Mouse (Mus musculus) cerebellum, postnatal 36 days (tissue): ENCODE results near the gene Mrps12.

Experiments used
- DNase-seq, 2 experiments: peaks; one replicate each; pipeline ENCODE4 v3.0.0; 2021 to 2022; ENCODE audit warnings: mixed read lengths in 2 of 2

The Mrps12 gene

DNA sequence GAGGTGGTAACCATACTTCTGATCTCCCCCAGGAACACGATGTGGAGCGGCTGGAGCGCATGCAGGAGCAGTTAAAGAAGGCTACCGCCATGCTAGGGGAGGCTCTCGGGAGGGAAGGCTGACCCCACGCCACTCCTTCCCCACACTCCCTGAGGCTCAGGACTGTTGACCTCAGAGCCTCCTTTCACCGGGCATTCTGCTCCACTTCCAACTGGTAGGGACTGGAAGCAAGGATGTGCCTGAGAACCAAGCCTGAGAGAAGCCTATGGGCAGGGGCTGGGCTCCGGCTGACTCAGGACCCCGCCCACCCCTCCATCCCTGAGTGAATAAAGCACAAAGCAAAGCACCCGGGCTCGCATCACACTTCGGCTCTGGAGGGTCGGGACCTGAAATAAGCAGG, 17.0 kb upstream of the Mrps12 start:
- no peak for DNase-seq

DNA sequence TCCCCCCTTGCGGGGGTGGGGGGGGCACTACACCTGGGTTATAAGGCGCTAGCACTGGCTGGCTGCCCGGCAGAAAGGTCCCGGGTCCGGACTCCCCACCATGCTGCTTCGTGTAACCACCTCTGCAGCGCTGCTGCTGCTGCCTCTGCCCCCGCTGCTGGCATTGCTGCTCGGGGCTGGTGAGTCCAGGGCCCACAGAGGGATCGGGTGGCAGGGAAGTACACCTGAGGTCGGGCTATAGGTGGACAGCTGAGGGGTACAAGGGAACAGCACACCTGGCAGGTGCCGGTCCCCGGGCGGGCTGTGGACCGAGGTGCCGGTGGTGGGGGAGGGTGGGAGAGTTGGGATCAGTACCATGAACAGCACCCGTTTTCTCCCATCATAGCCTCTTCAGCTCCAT, 14.5 kb upstream of the Mrps12 start, which contains the start of gene Ccer2:
TSS of gene Ccer2 (plus strand) at position 96 of the 400 bp plus-strand sequence.
- DNase-seq, result no peak

DNA sequence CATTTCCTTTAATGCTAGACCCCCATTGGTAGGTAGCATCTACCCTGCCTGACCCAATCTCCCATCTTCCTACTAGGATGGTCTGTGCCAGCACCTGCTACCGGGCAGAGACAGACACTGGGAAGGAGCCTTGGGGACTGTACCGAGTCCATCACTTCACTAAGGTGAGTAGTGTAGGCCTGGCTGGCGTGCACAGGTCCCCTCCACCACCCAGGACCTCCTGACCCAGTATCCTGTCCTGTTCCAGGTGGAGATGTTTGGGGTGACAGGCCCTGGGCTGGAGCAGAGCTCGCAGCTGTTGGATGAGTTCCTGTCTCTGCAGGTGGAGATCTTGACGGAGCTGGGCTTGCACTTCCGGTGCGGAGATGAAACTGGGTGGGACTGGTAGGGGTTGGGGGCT, 8.3 kb upstream of the Mrps12 start:
- no peak for DNase-seq

DNA sequence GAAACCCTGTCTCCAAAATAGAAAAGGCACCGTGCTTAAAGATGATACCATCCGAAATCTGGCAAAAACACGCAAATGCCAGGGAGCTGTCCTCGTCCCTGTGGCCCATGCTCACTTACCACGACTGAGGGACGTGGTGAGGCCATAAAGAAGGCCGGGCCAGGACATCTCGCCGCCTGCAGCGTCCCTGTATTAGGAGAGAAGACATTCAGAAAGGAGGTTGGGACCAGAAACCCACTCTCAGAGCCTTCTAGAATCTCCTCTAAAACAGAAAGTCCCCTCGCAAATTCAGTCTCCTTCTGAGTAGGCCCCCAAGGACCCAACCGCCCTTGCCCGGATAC, 282 bp downstream of the Mrps12 start:
- DNase-seq, result no peak

DNA sequence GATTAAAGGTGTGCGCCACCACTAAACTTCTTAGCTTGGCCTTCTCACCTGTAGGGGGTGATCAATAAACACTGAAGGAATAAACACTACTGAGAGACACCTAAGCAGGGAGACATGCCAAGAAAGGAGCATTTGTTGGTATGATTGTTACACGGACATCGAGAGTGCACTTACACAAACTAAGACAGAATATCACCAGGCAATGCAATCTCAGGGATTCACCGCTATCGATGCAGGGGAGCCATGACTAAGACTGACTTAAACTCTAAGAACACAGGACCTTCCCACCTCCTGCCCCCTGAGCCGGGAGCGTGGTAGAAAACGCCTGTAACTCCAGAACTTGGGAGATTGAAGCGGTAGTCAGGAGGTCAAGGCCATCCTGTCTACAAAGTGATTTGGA, 671 bp downstream of the Mrps12 start:
- DNase-seq, result no peak

DNA sequence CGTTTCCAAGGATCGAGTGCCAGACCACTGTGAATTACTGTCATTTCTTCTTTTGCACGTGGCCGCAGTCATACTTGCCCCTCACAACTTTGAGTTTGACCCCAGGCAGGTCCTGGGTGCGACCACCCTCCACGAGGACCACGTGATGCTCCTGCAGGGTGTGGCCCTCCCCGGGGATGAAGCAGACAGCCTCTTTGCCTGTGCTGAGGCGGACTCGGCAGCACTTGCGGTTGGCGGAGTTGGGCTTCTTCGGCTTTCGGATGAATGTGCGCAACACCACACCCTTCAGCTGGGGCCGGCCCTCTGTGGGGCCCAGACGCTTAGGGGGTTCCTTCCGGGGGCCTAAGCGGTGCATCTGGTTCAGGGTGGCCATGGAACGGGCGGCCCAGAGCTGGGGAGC, 1.8 kb downstream of the Mrps12 start:
- DNase-seq, result no peak

DNA sequence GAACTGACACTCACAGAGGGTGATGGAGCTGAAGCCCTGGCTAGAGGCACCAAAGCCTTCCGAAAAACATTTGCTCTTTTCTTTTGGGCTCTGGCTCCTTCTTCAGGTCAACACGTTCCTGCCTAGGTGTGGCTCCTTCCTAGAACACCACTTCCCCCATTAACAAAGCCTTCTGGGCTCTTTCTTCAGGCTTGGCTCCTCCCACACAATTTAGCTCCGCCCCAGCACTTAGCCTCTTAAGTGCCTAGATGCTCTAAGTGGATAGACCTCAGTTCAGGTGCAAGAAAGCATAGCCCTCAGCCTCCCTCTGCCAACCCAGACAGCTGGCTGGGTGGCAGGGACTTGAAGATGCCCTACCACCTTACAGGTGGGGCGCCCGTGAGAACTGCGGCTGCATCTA, 5.9 kb downstream of the Mrps12 start:
- DNase-seq, result no peak

DNA sequence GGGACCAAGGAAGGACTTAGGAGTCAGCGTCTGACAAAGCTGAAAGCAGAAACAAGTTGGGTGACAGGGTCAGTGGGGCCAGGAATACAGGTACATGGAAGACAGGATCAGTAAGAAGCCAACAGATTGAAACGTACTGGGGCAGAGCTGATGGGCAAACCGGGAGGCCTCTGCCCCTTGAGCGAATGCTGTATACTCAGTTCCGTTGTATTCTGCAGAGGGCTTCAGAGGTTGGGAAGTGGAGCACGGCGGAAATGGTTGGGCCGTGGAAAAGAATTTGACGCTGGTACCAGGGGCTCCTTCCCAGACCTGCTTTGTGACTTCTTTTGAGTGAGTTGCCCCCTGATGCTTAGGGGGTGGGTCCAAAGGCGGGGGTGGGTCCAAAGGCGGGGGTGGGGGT, 8.4 kb downstream of the Mrps12 start:
- DNase-seq, result no peak

DNA sequence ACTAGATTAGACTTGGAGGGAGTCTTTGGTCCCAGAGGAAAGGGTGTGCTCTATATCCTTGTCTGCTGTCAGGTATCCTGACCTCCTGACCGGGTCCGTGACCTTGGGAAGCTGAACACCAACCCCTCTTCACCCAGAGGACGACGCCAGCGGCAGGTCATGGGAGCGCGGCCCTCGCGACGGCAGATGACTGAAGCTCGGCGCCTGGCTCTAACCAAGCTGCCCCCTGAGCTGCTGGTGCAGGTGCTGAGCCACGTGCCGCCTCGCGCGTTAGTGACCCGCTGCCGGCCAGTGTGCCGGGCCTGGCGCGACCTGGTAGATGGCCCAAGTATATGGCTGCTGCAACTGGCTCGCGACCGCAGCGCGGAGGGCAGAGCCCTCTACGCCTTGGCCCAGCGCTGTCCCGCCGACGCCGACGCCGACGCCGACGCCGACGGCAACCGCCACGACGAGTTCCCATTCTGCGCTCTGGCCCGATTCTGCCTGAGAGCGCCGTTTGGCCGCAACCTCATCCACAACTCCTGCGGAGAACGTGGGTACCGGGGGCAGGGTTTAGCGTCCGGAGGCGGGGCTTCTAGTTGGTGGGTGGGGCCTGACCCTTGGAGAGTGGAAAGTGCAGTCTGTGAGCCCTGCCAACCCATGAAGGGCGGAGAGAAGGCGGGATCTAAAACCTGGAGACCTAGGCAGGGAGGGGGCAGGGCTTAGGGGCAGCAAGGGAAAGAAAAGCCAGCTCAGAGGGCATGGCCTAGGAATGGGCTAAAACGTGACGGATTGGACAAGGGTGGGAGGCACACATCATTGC, 9.1 kb downstream of the Mrps12 start:
- DNase-seq, result peak; percentile 29 to 49

DNA sequence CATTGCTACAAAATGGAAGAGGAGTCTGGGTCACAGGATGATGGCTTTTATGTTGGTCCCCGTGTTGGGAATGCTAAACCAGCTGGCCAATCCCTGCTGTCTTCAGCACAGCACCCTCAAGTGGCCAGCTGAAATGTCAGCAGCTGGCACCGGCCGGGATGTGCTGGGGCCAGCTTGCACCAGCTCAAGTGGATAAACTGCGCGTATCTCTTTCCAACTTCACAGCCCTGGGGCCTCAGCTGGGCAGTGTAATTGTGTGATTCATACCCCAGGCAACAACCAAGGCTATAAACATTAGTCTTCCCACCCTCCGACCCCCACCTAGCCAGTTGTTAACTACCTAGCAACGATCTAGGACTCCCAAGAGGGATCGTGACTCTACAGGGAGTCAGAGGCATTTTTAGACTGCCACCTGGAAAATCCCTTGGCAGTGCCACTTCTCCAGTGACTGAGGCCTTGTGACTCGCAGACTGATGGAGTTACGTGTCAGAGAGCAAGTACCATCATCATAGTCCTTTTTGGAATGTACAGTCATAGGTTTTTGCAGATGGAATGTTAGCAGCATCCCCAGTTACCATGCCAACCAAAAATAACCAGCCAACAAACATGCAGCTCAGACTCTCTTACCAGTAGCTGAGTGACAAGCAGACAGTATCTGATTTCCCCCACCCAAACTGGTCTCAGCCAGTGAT, 13.8 kb downstream of the Mrps12 start:
- no peak for DNase-seq

DNA sequence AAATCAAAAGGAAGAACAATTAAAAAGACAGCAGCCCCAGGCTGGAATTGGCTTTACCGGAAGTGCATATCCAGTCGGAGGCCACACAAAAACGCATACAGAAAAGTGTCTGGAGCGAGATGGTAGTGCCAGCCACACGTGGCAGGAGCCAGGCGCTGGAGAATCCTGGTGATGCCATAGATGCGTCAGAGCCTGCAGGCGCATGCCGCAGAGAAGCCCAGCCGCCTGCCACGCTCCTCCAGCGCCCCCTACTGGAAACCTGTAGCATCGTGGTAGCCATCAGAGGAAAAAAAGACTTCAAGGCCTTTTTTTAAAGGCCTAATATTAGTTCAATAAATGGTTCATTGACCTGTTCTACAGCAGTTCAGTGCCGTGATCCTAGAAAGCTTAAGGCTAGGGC, 15.0 kb downstream of the Mrps12 start:
- DNase-seq, result peak; percentile 82 to 83

DNA sequence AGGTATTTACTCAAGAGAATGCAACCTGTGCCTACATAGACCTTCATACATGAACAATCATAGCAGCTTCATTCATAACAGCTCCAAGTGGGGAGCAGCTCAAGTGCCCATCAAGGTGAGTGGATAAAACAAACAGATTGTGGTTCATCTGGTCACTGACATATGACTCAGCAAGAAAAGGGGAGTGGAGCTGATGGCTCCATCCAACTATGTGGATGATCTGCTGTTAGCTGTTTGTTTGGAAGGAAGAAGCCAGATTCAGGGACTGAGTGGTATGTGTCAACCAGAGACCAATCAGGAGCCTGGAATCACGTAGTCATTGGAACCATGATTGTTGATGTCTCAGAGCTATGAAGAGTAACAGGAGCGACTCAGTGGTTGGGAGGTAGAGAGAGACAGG, 17.0 kb downstream of the Mrps12 start:
- no peak for DNase-seq

DNA sequence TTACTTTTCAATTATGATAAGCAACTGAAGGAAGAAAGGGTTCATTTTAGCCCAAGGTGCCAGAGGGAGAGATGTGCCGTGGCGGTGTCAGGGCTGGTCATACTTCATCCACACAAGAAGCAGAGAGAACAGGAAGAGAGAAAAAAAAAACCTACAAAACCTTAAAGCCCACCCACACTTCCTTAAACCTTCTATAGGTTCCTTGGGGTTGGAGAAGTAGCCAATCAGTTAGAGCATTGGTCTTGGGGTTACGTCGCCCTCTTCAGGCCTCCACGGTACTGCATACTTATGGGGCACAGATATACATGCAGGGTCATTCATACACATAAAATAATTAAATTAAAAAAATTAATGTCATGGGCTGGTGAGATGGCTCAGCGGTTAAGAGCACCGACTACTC, 19.5 kb downstream of the Mrps12 start:
- no peak for DNase-seq

DNA sequence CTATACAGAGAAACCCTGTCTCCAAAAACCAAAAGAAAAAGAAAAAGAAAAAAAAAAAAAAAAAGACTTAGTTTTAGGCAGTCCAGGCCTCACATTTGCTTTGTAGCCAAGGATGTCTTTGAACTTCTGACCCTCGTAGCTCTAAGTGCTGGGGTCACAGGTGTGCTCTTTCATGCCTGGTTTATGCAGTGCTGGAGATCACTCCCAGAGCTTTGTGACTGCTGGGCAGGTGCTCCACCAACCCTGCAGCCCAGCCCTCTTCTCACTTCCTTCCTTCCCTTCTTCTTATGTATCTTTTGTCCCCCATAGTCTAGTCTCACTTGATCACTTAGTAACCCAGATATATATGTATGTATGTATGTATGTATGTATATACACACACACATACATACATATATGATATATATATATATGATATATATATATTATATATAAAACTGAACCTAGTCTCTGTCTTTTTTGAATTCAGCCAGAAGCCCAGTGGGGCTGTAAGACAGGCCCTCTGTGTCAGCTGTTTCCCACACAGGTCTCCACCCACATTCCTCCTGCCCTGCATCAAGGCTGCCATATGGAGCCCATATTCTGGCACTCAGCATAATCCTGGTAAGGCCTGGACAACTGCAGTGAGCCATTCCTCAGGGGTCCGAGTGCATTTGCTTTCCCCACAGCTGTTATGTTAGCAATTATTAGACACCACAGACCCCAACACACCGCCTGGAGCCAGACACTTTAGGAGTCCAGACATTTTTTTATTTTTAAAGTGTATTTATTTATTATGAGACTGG, 20.7 kb downstream of the Mrps12 start:
- DNase-seq, result no peak

DNA sequence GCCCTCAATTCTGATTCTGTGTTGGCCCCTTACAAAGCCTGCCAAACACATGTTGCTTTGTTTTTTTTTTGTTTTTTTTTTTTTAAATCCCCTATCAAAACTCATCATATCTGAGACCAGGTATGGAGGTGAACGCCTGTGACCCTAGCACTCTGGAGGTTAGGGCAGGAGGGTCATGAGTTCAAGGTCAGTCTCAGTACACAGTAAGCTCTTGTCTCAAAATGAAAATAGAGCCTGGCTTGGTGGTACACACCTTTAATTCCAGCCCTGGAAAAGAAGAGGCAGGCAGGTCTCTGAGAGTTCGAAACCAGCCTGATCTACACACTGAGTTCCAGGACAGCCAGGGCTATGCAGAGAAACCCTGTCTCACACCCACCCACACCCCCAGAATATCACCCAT, 22.0 kb downstream of the Mrps12 start:
- no peak for DNase-seq

DNA sequence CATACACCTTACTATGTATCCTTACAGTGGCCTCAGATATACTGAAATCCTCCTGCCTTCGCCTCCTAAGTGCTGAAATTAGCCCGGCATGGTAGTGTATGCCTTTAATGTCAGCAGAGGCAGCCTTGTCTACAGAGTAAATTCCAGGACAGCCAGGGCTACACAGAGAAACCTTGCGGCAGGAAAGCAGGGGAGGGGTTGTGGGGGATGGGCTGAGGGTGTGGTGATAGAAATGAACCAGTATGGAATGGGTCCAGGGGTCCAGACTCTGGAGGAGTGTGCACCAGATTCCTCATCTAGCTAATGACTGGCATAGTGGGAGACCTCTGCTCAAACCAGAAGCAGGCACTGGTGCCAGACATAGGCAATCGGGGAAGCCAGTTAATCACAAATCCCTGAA, 22.5 kb downstream of the Mrps12 start:
- no peak for DNase-seq

DNA sequence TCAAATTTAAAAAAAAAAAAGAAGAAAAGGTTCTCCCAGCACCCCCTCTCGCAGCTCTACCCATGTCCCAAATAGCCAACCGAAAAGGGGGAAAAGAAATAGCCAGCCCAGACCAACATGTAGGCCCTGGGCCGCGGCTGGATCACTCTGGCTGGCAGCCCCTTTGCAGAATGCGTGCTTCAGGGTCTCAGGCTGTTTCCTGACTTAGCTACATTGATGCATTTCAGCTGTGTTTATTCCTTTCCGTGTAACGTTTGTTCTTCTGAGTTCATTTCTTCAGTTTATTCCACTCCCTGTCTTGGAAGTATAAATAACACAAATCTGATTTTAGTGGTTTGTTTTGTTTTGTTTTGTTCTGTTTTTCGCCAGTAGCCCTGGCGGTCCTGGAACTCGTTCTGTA, 23.9 kb downstream of the Mrps12 start:
- DNase-seq, result no peak

DNA sequence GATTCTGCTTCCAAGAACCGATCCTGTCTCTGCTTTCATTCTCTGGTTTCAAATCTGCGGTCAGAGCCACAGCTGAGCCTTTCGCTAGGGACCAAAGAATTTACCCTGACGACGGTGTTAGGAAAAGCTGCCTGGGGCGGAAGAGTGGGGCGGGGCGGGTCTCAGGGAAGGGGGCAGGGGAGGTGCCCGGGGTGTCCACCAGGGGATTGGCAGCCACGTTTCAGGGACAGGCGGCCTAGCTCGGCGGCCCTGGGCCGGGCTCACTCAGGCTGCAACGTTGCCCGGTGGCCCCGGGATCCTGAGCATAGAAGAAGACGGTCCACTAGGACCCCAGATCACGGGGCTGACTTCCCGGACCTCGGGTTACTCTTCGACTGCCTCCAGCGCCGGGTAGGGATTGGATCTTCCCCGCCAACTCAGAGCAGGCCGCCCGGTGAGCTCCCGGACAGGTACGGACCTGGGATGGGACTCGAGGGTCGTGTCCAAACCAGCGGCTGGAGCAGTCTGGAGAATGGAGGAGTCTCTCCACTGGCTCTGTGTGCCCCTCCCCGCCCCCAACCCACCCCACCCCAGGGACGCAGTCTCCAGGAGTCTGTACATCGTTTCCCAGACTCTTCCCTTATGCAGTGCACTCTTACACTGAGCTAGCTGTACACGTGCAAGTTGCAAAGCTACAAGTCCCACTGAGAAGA, 24.9 kb downstream of the Mrps12 start, which contains the start of gene Fbxo17:
TSS of gene Fbxo17 (plus strand) at position 215 of the 692 bp plus-strand sequence.
- peak; percentile 43 to 46 for DNase-seq

DNA sequence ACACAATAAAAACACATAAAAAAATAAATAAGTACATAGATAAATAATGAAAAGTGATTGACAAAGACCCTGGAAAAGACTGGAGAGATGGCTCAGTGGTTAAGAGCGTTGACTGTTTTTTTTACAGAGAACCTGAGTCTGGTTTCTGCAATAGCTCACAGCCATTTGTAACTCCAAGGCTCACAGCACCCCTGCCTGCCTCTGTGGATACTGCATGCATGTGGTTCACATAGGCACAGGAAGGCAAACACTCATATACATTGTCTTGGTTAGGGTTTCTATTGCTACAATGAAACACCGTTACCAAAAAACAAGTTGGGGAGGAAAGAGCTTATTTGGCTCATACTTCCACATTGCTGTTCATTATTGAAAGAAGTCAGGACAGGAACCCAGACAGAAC, 26.0 kb downstream of the Mrps12 start:
- DNase-seq, result no peak

DNA sequence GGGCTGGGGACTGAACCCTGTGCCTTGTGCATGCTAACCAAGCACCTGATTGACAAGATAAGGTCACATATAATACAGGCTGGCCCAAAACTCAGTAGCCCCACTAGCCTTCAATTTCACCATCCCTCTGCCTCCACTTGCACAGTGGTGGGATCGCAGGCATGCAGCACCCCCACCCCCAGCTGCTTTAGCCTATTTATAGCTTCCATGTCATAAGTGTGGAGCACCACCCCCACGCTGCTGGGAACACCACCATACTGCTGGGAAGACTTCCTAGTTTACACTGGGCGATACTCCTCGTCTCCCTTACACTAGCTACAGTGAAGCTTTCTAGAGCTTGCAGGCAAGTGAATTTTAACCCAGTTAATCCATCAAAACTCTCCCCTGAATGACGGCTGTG, 27.0 kb downstream of the Mrps12 start:
- DNase-seq, result no peak

DNA sequence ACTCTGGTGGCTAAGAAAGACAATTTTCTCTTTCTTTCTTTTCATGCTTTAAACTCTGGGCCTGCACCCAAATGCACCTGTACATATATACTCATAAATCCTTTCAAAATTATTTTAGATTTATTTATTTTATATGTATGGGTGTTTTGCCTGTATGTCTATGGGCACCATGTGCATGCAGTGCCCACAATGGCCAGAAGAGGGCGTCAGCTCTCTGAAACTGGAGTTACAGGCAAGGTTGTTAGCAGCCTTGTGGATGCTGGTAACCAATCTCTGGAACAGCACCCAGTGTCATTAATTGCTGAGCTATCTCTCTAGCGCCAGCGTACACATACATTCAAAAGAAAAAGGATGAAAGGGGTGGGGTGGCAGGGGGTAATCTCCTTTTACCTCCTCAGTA, 30.7 kb downstream of the Mrps12 start:
- no peak for DNase-seq

DNA sequence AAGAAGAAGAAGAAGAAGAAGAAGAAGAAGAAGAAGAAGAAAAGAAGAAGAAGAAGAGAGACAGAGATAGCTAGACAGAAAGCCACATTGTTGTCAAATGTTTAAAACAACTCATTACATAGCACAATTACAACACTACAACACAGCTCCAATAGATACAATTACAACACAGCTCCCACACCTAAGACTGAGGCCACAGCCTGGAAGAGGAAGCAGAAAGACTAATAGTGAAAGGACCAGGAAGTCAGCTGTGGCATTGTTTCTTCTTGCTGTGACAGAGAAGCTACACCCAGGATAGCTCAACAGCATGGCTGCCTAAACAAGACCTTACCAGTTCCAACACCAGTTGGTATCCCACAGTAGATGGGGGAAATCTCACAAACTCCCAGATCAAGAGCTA, 32.2 kb downstream of the Mrps12 start:
- DNase-seq, result no peak

DNA sequence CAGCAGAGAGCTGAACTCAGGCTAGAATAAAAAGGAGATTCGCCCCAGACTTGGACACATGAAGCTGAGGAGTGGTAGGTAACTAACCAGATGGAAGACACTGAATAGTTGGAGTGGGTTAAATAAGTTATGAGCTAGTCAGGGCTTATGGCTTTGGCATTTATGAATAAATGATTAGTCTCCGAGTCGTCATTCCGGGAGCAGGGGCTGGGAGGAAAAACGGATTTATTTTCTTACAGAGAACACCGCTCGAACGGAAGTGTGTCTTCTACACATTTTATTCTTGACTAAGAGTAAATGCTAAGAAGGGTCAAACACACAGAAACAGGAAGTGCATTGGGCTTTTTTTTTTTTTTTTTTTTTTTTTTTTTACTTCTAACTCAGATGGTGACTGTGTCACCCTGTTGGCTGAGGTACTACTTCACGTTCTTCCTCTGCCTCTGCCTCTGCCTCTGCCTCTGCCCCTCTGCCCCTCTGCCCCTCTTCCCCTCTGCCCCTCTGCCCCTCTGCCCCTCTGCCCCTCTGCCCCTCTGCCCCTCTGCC, 38.9 kb downstream of the Mrps12 start:
- no peak for DNase-seq
